Mouse (Mus musculus): Measurements from ENCODE around the gene Nqo2.

DNA sequence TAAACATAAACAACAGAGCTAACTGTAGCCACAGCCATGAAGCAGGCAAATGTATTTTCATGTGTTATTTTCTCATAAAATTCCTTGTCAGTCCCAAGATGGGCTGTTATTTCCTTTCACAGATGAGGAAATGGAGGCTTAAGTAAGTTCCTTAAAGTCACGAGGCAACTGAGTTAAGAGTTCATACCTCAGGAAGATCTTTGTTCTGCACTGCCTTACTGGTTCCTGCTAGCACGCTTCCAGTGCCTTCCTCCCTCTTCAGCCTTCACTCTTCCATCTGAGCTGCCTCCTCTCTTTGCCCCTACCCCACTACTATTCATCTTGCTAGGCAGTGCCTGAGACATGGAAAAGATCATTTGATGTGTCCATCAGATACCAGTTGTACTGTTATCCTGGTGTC, 42.7 kb downstream of the Nqo2 start:
- TF ChIP-seq POLR2A (IDR thresholded peaks at IDR 0.05; ENCODE audit: borderline replicate concordance, extremely low read depth, low read depth, low read length) (no peak), CTCF (IDR thresholded peaks at IDR 0.05; ENCODE audit: insufficient read depth, low read length) (no peak)

All from lung, adult 2 months (tissue).